Mouse (Mus musculus) spleen, embryonic (tissue): ENCODE results near the gene Myg1.
"Not testable (repeated sequence)": the region's sequence is repeated elsewhere in the genome, so short reads cannot be mapped to it uniquely, and the experiment has no call there.

Source experiments
- CTCF ChIA-PET: fragments of 350-600 bp; sonication (Branson Sonifier 250); formaldehyde crosslinking; loops from one replicate; lab custom pipeline; 2022; lab: Charles Lee

Gene Myg1

GRCm38 (mm10) chr15:102331610-102332015, at the start of gene Myg1:
Myg1 (plus strand) TSS chr15:102331709.
- CTCF ChIA-PET: interaction anchor here (1.1 kb wide), 1 partner anchor 12 kb away, joined by 4 read pairs; no protein-coding TSS in a partner anchor

GRCm38 (mm10) chr15:102282463-102283292, 48.8 kb upstream of the Myg1 start:
- CTCF ChIA-PET: interaction anchor here (0.5 kb wide), 1 partner anchor 107 kb away, joined by 12 read pairs; no protein-coding TSS in a partner anchor

GRCm38 (mm10) chr15:102283648-102284047, 47.9 kb upstream of the Myg1 start:
- CTCF ChIA-PET: interaction anchor here (0.7 kb wide), 2 partner anchors 84 to 92 kb away, joined by 6 to 11 read pairs; no protein-coding TSS in a partner anchor

DNA sequence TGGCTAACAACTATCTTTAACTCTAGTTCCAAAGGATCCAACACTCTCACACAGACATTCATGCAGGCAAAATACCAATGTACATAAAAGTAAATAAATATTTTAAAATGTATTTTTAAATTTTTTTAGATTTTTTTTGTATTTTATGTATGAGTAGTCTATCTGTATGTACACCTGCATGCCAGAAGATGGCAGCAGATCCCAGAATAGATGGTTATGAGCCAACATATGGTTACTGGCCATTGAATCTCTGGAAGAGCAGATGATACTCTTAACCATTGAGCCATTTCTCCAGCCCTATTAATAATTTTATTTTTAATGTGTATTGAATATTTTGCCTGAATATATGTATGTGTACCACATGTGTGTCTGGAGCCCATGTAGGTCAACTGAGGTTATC, 44.1 kb upstream of the Myg1 start:
- CTCF ChIA-PET: interaction anchor here (0.7 kb wide), 1 partner anchor 244 kb away, joined by 3 read pairs; no protein-coding TSS in a partner anchor

DNA sequence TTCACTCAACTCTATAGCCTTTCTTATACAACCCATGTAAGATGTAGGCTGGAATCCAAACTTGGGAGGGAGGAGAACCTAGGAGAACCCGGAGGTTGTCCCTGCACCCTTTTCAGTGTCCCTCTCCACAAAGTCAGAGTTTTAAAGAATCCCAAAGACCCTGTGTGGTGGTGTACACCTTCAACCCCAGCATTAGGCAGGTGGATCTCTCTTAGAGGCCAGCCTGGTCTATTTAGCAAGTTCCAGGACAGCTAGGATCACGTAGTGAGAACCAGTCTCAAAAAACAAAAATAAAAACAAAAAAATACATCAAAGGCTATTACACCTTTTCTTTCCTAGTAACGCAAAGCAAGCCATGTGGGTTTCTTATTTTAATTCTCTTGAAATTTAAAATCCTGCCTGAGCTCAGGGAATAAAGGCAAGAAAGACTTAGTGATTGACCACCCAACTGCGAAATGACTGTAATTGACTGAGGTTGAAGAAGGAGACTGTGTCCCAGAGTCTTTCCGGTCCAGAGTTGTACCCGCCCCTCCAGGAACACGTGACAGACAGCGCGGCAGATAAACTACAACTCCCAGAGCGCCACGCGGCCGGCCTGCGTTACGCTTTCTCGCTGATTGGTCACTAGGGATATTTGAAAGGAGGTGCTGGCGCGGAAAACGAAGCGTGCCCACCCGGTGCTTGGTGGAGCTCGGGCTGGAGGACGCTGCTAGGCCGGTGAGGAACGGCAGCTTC, 35.7 kb upstream of the Myg1 start, which contains the start of gene Espl1:
Espl1 (plus strand) TSS at position 634 of the 735 bp plus-strand sequence.
- CTCF ChIA-PET: no interaction called here

DNA sequence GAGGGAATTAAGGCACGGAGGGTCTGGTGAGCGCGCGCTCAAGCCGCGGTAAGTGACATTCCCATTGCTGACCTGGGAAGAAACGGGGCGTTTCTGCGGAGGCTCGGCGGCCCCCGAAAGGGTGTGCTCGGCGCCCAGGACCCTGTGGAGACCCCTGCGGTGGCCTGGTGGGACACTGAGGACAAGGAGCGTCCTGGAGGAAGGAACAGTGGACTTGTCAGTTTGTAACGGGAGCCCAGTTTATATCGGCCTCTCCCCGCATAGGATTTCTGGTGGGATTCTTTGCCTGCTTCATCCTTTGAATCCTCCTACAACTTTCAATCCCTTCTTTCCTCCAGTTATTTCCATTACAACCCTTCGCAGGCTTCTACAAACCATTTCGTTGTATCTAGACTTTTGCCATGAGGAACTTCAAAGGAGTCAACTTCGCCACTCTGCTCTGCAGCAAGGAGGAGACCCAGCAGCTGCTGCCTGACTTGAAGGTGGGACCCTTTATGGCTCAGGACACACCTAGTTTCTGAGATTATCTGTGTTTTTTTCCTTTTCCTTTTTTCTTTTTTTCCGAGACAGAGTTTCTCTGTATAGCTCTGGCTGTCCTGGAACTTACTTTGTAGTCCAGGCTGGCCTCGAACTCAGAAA, 35.0 kb upstream of the Myg1 start:
- CTCF ChIA-PET: interaction anchor here (0.6 to 0.7 kb wide), 2 partner anchors 18 to 229 kb away, joined by 4 to 6 read pairs; no protein-coding TSS in a partner anchor

GRCm38 (mm10) chr15:102302542-102302941, 29.0 kb upstream of the Myg1 start:
- CTCF ChIA-PET: interaction anchor here (0.5 kb wide), 1 partner anchor 183 kb away, joined by 3 read pairs; no protein-coding TSS in a partner anchor

DNA sequence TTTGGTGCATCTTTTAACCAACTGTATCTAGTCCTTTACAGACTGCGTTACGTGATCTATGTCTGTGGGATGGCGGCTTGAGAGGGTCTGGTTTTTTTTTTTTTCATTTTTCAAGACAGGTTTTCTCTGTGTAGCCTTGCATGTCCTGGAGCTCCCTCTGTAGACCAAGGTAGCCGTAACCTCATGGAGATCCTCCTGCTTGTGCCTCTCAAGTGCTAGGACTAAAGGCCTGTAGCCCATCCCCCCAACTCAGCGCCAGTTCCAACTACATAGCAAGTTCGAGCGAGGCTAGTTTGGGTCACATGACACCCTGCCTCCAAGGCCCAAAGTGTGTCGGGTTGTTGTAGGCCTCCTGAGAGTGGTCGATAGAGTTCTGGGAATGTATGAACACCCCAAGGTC, 22.8 kb upstream of the Myg1 start:
- CTCF ChIA-PET: interaction anchor here (0.7 kb wide), 2 partner anchors 58 to 222 kb away, joined by 3 read pairs; partner anchors contain the start of gene Sp7

GRCm38 (mm10) chr15:102310074-102310845, 21.2 kb upstream of the Myg1 start:
- CTCF ChIA-PET: interaction anchor here (0.6 kb wide), 1 partner anchor 960 kb away, joined by 7 read pairs; no protein-coding TSS in a partner anchor

DNA sequence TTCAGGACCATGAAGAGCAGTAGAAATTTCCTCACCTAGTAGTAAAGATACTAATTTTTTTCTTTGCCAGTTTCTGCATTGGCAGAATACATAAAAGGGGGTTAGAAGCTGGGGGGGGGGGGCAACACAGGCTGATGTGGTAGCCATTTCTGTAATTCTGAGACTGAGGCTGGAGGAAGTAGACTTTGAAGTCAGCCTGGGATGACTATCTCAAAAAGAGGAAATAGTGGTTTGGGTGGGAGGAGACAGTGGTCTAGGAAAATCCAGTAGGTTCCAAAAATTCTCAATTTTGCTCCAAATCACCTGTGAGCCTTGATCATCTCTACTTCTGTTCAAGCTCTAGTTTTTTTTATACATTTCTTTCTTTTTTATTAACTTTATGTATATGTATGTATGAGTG, 20.0 kb upstream of the Myg1 start:
- CTCF ChIA-PET: no interaction called here

DNA sequence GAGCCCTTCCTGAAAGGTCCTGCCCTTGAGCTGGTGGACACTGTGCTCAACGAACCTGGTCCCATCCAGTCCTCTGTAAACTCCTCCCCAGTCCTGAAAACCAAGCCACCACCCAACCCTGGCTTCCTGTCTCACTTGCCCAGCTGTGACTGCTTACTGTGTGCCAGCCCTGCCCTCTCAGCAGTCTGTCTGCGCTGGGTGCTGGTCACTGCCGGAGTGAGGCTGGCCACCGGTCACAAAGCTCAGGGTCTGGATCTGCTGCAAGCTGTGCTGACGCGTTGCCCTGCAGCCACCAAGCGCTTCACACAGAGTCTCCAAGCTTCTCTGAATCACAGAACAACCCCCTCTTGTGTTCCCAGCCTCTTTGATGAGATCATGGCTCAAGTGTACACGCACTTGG, 16.2 kb upstream of the Myg1 start:
- CTCF ChIA-PET: interaction anchor here (1.2 to 1.4 kb wide), 2 partner anchors 24 to 35 kb away, joined by 3 to 7 read pairs; no protein-coding TSS in a partner anchor

DNA sequence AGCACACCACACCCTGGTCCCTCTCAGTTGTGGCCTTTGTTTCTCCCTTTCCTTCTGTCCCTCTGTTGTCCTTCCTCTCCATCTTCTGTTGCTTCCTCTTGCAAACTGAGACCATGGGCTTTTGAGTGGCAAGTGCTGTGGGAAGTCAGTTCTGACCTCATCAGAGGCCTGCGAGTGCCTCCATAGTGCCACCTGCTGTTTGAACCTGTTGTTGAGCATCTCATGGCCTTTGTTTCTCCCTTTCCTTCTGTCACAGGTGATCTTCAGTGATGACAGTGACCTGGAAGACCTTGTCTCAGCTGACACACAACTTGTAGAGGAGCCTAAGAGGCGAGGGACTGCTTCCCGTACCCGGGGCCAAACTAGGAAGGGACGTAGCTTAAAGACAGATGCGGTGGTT, 15.2 kb upstream of the Myg1 start:
- CTCF ChIA-PET: interaction anchor here (0.6 to 1.4 kb wide), 3 partner anchors 22 to 53 kb away, joined by 3 to 7 read pairs (median 3); no protein-coding TSS in a partner anchor

DNA sequence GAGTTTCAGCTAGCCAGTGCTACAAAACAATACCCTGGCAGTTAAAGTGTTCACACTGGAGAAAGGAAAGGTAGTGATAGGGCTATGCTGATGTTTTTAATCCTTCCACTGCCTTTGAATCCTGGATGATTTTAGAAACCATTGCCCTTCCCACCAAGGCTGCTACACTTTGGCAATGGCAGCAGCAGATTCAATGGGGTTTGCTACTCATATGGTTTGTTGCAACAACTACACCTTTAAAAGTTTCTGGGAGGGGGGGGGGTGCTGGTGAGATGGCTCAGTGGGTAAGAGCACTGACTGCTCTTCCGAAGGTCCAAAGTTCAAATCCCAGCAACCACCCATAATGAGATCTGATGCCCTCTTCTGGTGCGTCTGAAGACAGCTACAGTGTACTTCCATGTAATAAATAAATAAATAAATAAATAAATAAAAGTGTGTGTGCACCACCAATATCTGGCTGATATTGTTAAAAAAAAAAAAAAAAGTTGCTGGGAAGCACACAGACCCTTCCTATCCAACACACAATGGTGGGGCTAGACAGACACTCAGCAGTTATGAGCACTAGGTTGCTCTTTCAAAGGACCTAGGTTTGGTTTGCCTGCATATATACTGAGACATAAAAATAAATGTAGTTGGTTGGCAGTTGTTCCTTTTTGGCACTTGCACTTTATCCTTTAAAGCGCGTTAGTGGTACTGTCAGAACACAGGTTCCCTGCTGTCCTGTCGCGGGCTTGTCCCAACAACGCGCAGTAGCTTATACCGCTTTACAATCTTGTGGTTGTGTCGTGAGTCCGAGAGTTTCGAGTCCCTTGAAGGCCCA, 6.6 kb upstream of the Myg1 start:
- CTCF ChIA-PET: interaction anchor here (0.6 to 0.9 kb wide), 2 partner anchors 85 to 134 kb away, joined by 5 to 7 read pairs; no protein-coding TSS in a partner anchor

GRCm38 (mm10) chr15:102326022-102326576, 5.4 kb upstream of the Myg1 start, which contains the start of gene Pfdn5:
Pfdn5 (plus strand) TSS chr15:102326116.
- CTCF ChIA-PET: interaction anchor here (0.6 kb wide), 2 partner anchors 9 to 161 kb away, joined by 3 read pairs; no protein-coding TSS in a partner anchor

- CTCF ChIA-PET: interaction anchor here (0.6 kb wide), 1 partner anchor 161 kb away, joined by 3 read pairs; no protein-coding TSS in a partner anchor
These were observed 4.6 kb upstream of the Myg1 start for GRCm38 (mm10) chr15:102326892-102327291.

GRCm38 (mm10) chr15:102335254-102335653, 3.7 kb downstream of the Myg1 start:
- CTCF ChIA-PET: no interaction called here

DNA sequence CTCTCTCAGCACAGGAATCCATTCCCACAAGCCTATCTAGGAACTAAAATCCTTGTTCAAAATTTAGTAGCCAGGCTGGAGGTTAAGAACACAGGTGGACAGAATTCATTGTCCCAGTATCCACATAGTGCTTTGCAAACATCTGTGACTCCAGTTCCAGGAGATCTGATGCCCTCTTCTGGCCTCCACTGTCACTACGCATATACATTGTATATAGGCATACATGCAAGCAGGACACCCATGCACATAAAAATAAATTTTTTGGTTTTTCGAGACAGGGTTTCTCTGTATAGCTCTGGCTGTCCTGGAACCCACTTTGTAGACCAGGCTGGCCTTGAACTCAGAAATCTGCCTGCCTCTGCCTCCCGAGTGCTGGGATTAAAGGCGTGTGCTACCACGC, 4.4 kb downstream of the Myg1 start:
- CTCF ChIA-PET: not testable (repeated sequence)

- CTCF ChIA-PET: no interaction called here
These were observed 5.4 kb downstream of the Myg1 start for GRCm38 (mm10) chr15:102336946-102337345.

GRCm38 (mm10) chr15:102339612-102340011, 8.1 kb downstream of the Myg1 start:
- CTCF ChIA-PET: no interaction called here
